Mouse (Mus musculus) liver, embryonic 16.5 days (tissue): ENCODE measurements around the gene Stxbp1. TPM values are rescaled to one million over a fixed set of nuclear protein-coding genes. Genes with fewer than 3 reads are reported as not detected.

Experiments
- ATAC-seq: fragments of 200-750 bp; cut with Nextera tagmentation; 2 replicates; pipeline ENCODE4 v1.8.0; 2017; ENCODE audit warnings: low read depth, mild to moderate bottlenecking, moderate number of reproducible peaks, moderate library complexity
- H3K27ac ChIP-seq: fragments of 300-500 bp; sonication (generic); 2 replicates; pipeline ENCODE4 v1.5.1; 2014; ENCODE audit warnings: mild to moderate bottlenecking, low read length
- H3K27me3 ChIP-seq: fragments of 300-500 bp; sonication (generic); 2 replicates; pipeline ENCODE4 v1.6.1; 2014; ENCODE audit warnings: low read depth, low read length, mixed read lengths; ENCODE audit not compliant: control insufficient read depth, insufficient read depth
- H3K36me3 ChIP-seq: fragments of 300-500 bp; sonication (generic); 2 replicates; pipeline ENCODE4 v1.6.1; 2014; ENCODE audit warnings: mild to moderate bottlenecking; ENCODE audit not compliant: control insufficient read depth, insufficient read depth
- H3K4me1 ChIP-seq: fragments of 300-500 bp; sonication (generic); 2 replicates; pipeline ENCODE4 v1.6.1; 2014; ENCODE audit warnings: low read depth, low read length, mixed read lengths; ENCODE audit not compliant: control insufficient read depth
- H3K4me2 ChIP-seq: fragments of 300-500 bp; sonication (generic); 2 replicates; pipeline ENCODE4 v1.6.1; 2014; ENCODE audit warnings: low read depth, low read length, mixed read lengths
- H3K4me3 ChIP-seq: fragments of 300-500 bp; sonication (generic); 2 replicates; pipeline ENCODE4 v1.5.1; 2014; ENCODE audit warnings: low read depth, mild to moderate bottlenecking, low read length
- H3K9ac ChIP-seq: fragments of 300-500 bp; sonication (generic); 2 replicates; pipeline ENCODE4 v1.6.1; 2014; ENCODE audit warnings: low read depth, low read length
- H3K9me3 ChIP-seq: fragments of 300-500 bp; sonication (generic); replicated peaks from 2 replicates; pipeline ENCODE4 v1.6.1; 2016; ENCODE audit warnings: low read length; ENCODE audit not compliant: control insufficient read depth
- WGBS: fragments of 180-500 bp; shearing (Covaris S2); extraction: QIAGEN DNeasy Blood & Tissue Kit; methylation state at CpG from one replicate; pipeline ENCODE4 v1.1.7; 2014; ENCODE audit not compliant: insufficient replicate concordance; 5-methylcytosine and 5-hydroxymethylcytosine counted together
- polyA plus RNA-seq: library from polyadenylated mRNA; unstranded; fragments of >200 nt; fragmentation: Nextera tagmentation; extraction: Ambion mirVana; gene quantifications from 2 replicates; pipeline ENCODE4 v1.2.1, GENCODE M21; 2015

Stxbp1 gene
- polyA plus RNA-seq, 1 experiment from 2014 or later: 2.9 TPM

DNA sequence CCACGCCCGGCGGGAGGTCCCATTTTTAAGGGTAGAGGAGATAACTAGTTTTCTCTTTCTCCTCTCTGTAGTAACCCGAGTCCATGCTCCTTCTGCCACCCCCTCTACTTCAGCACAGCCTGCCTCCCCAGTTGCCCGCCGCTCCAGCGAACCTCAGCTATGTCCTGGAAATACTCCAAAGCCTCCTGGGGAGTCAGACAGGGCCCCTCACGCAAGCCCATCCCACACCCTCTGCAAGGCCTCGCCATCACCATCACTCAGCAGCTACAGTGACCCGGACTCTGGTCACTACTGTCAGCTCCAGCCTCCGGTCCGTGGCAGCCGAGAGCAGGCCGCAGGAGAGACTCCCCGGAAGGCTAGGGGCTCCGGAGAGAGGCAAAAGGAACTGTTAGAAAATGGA lies 98.0 kb downstream of the Stxbp1 start:
- Histone ChIP-seq H3K27ac (no peak overlapping the region), H3K4me3 (no peak overlapping the region), H3K4me1 (no peaks in the 10 kb centered on the region), H3K9ac (no peak overlapping the region), H3K4me2 (no peak overlapping the region), H3K36me3 (no peaks in the 10 kb centered on the region), H3K9me3 (no peaks in the 10 kb centered on the region), H3K27me3 (no peaks in the 10 kb centered on the region)
- ATAC-seq: no peak
- 74% methylated on average over 16 of the region's 16 CpGs for WGBS

GRCm38 (mm10) chr2:32744272-32744982 lies 102.6 kb downstream of the Stxbp1 start:
- WGBS: 59% methylated on average over 15 of the region's 15 CpGs
- no peaks in the 10 kb centered on the region for H3K4me1 ChIP-seq
- no peak overlapping the region for H3K4me3 ChIP-seq
- no peaks in the 10 kb centered on the region for H3K9me3 ChIP-seq
- H3K27ac ChIP-seq: no peak overlapping the region
- no peak overlapping the region for H3K4me2 ChIP-seq
- no peak overlapping the region for H3K9ac ChIP-seq
- H3K36me3 ChIP-seq: no peaks in the 10 kb centered on the region
- H3K27me3 ChIP-seq: peaks cover 13% of the 10 kb centered on the region; the same call in 1 of the 2 replicates
- no peak for ATAC-seq

GRCm38 (mm10) chr2:32742173-32742531 lies 104.9 kb downstream of the Stxbp1 start:
- H3K4me1 ChIP-seq: no peaks in the 10 kb centered on the region
- peaks cover 13% of the 10 kb centered on the region; the same call in 1 of the 2 replicates for H3K27me3 ChIP-seq
- no peak overlapping the region for H3K4me2 ChIP-seq
- WGBS: 63% methylated on average over 18 of the region's 18 CpGs
- H3K9ac ChIP-seq: no peak overlapping the region
- H3K27ac ChIP-seq: no peak overlapping the region
- no peaks in the 10 kb centered on the region for H3K9me3 ChIP-seq
- H3K4me3 ChIP-seq: no peak overlapping the region
- H3K36me3 ChIP-seq: no peaks in the 10 kb centered on the region
- no peak for ATAC-seq

DNA sequence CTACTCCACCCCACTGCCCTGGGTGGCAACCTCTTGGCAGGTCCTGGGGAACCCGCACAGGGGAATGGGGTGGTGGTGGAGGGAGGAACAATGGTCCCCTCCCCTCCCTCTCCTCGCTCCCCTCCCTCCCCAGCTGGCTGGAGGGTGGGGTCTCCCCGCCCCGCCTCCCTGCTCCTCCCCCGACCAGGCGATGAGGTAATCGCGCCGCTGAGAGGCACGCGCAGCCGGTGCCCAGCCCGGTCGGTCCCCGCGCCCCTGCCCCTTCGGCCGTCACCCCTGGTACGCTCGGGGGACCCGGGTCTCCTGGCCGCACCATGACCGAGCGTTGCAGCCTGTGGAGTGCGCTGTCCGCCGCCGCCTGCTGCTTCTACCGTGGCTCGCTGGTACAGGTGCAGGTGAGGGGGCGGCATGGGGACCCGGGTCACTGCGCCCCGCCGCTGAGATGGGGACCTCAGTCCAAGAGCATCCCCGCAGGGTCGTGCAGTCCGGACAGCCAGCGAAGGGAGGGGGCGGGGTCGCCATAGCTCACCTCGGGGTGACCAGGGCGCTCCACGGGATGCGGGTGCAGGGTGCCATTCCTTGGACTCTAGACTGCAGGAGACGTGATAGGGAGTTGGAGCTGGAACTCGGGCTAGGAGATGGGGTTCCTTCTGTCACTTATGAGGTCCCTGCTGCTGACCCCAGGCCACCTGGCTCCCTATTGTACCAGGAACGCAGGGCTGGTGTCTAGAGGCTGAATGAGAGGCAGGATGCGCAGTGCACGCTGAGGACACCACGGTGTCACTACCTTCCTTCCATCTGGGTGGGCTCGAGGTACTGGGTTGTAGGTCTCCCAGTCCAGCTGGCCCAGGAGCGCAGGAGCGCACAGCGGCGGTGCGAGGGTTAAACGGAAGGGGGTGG lies 105.5 kb downstream of the Stxbp1 start:
- WGBS: 35% methylated on average over 54 of the region's 58 CpGs
- H3K9ac ChIP-seq: no peak overlapping the region

DNA sequence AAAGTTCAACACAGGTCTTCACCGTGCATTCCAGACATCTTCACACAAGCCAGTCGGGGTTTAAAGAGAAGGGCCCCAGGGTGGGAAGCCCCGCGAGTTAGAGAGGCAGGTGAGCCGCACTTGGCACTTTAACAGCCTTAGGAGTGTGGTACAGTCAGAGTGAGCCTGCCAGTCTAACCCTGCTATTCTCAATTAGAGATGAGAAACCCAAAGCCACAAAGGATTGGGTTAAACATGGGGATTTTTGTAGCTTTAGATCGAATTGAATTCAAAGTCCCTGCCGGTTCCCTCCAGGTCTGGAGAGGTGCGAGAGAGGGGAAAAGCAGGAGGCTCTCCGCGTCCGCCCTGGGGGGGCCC lies 106.2 kb downstream of the Stxbp1 start, which contains the start of gene 6330409D20Rik:
Gene 6330409D20Rik, minus strand, starts transcription at position 101 of the 357 bp plus-strand sequence.
- H3K4me1 ChIP-seq: no peaks in the 10 kb centered on the region
- peak within 1 kb of the TSS; percentile 31 for H3K4me3 ChIP-seq
- no peaks in the 10 kb centered on the region for H3K36me3 ChIP-seq
- no peaks in the 10 kb centered on the region for H3K9me3 ChIP-seq
- ATAC-seq: no peak
- WGBS: 30% methylated on average over 11 of the region's 11 CpGs
- H3K27ac ChIP-seq: no peak within 1 kb of the TSS
- H3K9ac ChIP-seq: no peak within 1 kb of the TSS
- H3K27me3 ChIP-seq: peaks cover 13% of the 10 kb centered on the region; the same call in 1 of the 2 replicates
- H3K4me2 ChIP-seq: peak within 1 kb of the TSS; percentile 47

More for the DNA sequence above, 105.5 kb downstream of the Stxbp1 start:
- Histone ChIP-seq H3K4me2 (peak overlapping the region; percentile 47), H3K9me3 (no peaks in the 10 kb centered on the region), H3K36me3 (no peaks in the 10 kb centered on the region), H3K4me3 (peak overlapping the region; percentile 31), H3K4me1 (no peaks in the 10 kb centered on the region), H3K27ac (no peak overlapping the region), H3K27me3 (peaks cover 13% of the 10 kb centered on the region; the same call in 1 of the 2 replicates)
- peak; percentile 14; the same call in 1 of the 2 replicates for ATAC-seq

- 64% methylated on average over 4 of the region's 4 CpGs for WGBS
- H3K9me3 ChIP-seq: no peaks in the 10 kb centered on the region
Observed at GRCm38 (mm10) chr2:32739311-32739710, 107.7 kb downstream of the Stxbp1 start.

More at GRCm38 (mm10) chr2:32739311-32739710, 107.7 kb downstream of the Stxbp1 start:
- Histone ChIP-seq H3K27ac (no peak overlapping the region), H3K36me3 (no peaks in the 10 kb centered on the region), H3K4me3 (no peak overlapping the region), H3K27me3 (peaks cover 13% of the 10 kb centered on the region; the same call in 1 of the 2 replicates), H3K4me2 (no peak overlapping the region), H3K9ac (no peak overlapping the region), H3K4me1 (no peaks in the 10 kb centered on the region)
- no peak for ATAC-seq

Other genes with a start within 250 kb of the Stxbp1 start
- gene St6galnac6, start 247.5 kb downstream of the Stxbp1 start, polyA plus RNA-seq: 12.0 and 12.8 TPM in 2 replicates
- 3.4 and 7.9 TPM in 2 replicates for gene Ak1, start 225.5 kb downstream of the Stxbp1 start, polyA plus RNA-seq
- 25.9 and 29.3 TPM in 2 replicates for gene Eng, start 200.7 kb downstream of the Stxbp1 start, polyA plus RNA-seq
- gene Fpgs, start 143.1 kb downstream of the Stxbp1 start, polyA plus RNA-seq: 49.7 and 56.2 TPM in 2 replicates
- gene Cdk9, start 134.2 kb downstream of the Stxbp1 start, polyA plus RNA-seq: 40.2 and 43.8 TPM in 2 replicates
- gene Sh2d3c, start 126.2 kb downstream of the Stxbp1 start, polyA plus RNA-seq: 7.1 and 8.6 TPM in 2 replicates
- not detected in 2 replicates for gene 6330409D20Rik, start 106.2 kb downstream of the Stxbp1 start, polyA plus RNA-seq
- 25.7 and 26.1 TPM in 2 replicates for gene Tor2a, start 90.0 kb downstream of the Stxbp1 start, polyA plus RNA-seq
- gene Ttc16, start 71.6 kb downstream of the Stxbp1 start, polyA plus RNA-seq: 0.07 and 0.11 TPM in 2 replicates
- gene Ptrh1, start 71.5 kb downstream of the Stxbp1 start, polyA plus RNA-seq: 1.2 TPM in 2 replicates
- gene Cfap157, start 62.8 kb downstream of the Stxbp1 start, polyA plus RNA-seq: 0.05 TPM in 1 of 2 replicates, not detected in the other
- 9.4 and 11.9 TPM in 2 replicates for gene Fam129b, start 28.9 kb upstream of the Stxbp1 start, polyA plus RNA-seq
- gene Rpl12, start 114.3 kb upstream of the Stxbp1 start, polyA plus RNA-seq: 74.4 and 77.2 TPM in 2 replicates
- gene Lrsam1, start 114.4 kb upstream of the Stxbp1 start, polyA plus RNA-seq: 1.9 and 2.2 TPM in 2 replicates
- 7.8 and 8.8 TPM in 2 replicates for gene Slc2a8, start 134.8 kb upstream of the Stxbp1 start, polyA plus RNA-seq